Mouse (Mus musculus) small intestine, adult 2 months (tissue): ENCODE measurements around the gene Cgas. TPM values are rescaled to one million over a fixed set of nuclear protein-coding genes. Genes with fewer than 3 reads are reported as not detected.

Source experiments
- H3K27ac ChIP-seq: fragments of 200-500 bp; 2 replicates; pipeline ENCODE4 v1.5.1; 2012; ENCODE audit warnings: low read depth, low read length, control low read depth, inconsistent platforms; ENCODE audit not compliant: insufficient read depth
- H3K27me3 ChIP-seq: fragments of 200-500 bp; 2 replicates; pipeline ENCODE4 v1.6.1; 2012; ENCODE audit warnings: mild to moderate bottlenecking, moderate library complexity, low read length, inconsistent platforms; ENCODE audit not compliant: control insufficient read depth, insufficient read depth
- H3K36me3 ChIP-seq: fragments of 200-500 bp; 2 replicates; pipeline ENCODE4 v1.6.1; 2012; ENCODE audit warnings: mild to moderate bottlenecking, low read length, control low read depth, inconsistent platforms; ENCODE audit not compliant: control insufficient read depth, insufficient read depth
- H3K4me1 ChIP-seq: fragments of 200-500 bp; 2 replicates; pipeline ENCODE4 v1.6.1; 2012; ENCODE audit warnings: low read length, inconsistent platforms, mixed read lengths; ENCODE audit not compliant: control insufficient read depth, insufficient read depth, insufficient read length
- H3K4me3 ChIP-seq: fragments of 200-500 bp; 2 replicates; pipeline ENCODE4 v1.5.1; 2012; ENCODE audit warnings: low read depth, mild to moderate bottlenecking, control low read depth, inconsistent platforms, low read length, moderate library complexity
- CTCF ChIP-seq: fragments of 200-500 bp; IDR thresholded peaks from 2 replicates; pipeline ENCODE4 v1.5.1; 2012; ENCODE audit warnings: low read depth, mild to moderate bottlenecking, control low read depth, inconsistent platforms, low read length, moderate library complexity, mixed read lengths; ENCODE audit not compliant: insufficient replicate concordance, insufficient read length; ENCODE audit errors: extremely low read depth
- POLR2A ChIP-seq: fragments of 200-500 bp; IDR thresholded peaks from 2 replicates; pipeline ENCODE4 v1.6.1; 2012; ENCODE audit warnings: low read depth, mild to moderate bottlenecking, control low read depth, inconsistent platforms, low read length, moderate library complexity
- WGBS: fragments of 180-500 bp; shearing (Covaris S2); methylation state at CpG from one replicate; pipeline ENCODE4 v1.1.7; 2018; 5-methylcytosine and 5-hydroxymethylcytosine counted together
- polyA plus RNA-seq: library from polyadenylated mRNA; depleted of rRNA; stranded (reverse); fragments of >200 nt; gene quantifications from 2 replicates; pipeline ENCODE4 v1.2.3, GENCODE M21; 2012

Gene Cgas
- polyA plus RNA-seq, 1 experiment, result 0.86 TPM

DNA sequence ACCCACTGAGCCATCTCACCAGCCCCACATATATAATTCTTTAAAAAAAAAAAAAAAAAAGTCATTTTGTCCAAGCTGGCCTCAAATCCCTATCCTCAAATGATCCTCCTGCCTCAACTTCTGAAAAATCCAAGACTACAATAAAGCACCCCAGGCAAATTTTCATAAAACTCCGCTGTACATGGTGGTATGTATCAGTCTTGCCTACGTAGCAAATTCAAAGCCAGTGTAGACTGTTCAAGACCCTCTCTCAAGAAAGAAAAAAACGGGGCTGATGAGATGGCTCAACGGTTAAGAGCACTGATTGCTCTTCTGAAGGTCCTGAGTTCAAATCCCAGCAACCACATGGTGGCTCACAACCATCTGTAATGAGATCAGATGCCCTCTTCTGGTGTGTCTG lies 32.8 kb upstream of the Cgas start:
- Histone ChIP-seq H3K36me3 (peaks cover 47% of the 10 kb centered on the region), H3K4me3 (no peak overlapping the region), H3K27me3 (no peaks in the 10 kb centered on the region), H3K27ac (no peak overlapping the region), H3K4me1 (no peaks in the 10 kb centered on the region)
- WGBS, result 78% methylated on average over 4 of the region's 4 CpGs
- TF ChIP-seq POLR2A (no peak), CTCF (no peak)

DNA sequence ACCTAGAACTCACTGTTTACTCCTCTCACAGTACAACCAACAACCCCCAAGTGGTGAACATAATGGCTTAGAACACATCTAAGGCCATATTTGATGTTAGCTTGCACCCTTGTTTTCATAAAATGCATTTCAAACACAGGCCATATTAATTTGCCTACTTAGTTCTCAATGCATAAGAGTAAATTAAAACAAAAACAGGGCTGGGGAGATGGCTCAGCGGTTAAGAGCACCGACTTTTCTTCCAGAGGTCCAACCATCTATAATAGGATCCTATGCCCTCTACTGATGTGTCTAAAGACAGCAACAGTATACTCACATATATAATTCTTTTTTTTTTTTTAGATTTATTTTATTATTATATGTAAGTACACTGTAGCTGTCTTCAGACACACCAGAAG lies 32.3 kb upstream of the Cgas start:
- H3K36me3 ChIP-seq, result peaks cover 48% of the 10 kb centered on the region
- WGBS, result 84% methylated on average over 2 of the region's 2 CpGs
- H3K4me1 ChIP-seq, result no peaks in the 10 kb centered on the region
- TF ChIP-seq POLR2A (no peak), CTCF (no peak)
- H3K27ac ChIP-seq, result no peak overlapping the region
- no peak overlapping the region for H3K4me3 ChIP-seq
- H3K27me3 ChIP-seq, result no peaks in the 10 kb centered on the region

DNA sequence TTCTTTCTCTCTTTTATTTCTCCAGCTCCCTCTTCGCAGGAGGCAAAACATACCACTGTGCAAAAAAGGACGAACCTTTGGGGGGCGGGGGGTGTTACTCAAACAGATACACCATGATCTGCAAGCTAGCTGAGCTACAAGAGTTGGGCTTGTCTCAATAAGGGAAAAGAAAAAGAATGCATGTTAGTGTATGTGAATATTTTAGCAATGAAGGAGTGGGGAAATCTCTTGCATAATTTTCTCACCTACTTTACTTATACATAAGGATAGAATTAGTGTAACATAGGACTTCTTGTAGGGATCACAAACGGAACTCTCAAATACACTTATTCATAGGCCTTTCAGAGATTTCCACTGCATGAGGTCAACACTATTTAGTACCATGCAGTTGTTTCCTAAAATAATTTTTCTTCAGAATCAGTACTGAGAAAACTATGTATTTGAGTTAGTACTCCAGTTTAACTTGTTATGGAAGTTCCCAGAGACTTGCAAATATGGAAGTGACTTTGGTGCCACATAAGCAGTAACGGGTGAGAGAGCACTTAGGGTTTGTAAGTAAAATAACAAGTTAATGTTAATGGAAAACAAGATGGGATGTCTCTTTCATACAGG lies 31.8 kb upstream of the Cgas start:
- WGBS, result 79% methylated on average over 5 of the region's 5 CpGs
- no peak overlapping the region for H3K4me3 ChIP-seq
- H3K4me1 ChIP-seq, result no peaks in the 10 kb centered on the region
- H3K27ac ChIP-seq, result no peak overlapping the region
- H3K36me3 ChIP-seq, result peaks cover 48% of the 10 kb centered on the region
- no peaks in the 10 kb centered on the region for H3K27me3 ChIP-seq
- TF ChIP-seq CTCF, result no peak
- TF ChIP-seq POLR2A, result no peak

DNA sequence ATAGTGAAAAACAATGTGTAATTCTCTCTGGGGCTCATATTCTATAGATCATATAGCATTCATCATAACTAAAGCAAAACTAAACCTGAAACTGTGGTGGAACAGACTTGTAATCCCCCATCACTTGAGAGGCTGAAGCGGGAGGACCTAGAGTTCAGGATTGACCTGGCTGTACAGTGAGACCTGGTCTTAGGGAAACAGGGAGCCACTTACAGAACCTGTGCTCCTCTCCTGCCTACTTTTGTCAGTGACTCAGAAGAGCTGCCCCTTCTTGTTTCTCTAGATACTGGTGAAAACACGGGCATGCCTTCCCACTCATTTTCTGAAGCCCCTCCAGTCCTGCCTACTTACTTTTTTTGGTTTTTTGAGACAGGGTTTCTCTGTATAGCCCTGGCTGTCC lies 31.2 kb upstream of the Cgas start:
- WGBS, result 72% methylated on average over 2 of the region's 2 CpGs
- Histone ChIP-seq H3K27ac (no peak overlapping the region), H3K4me3 (no peak overlapping the region), H3K27me3 (no peaks in the 10 kb centered on the region), H3K36me3 (peaks cover 43% of the 10 kb centered on the region), H3K4me1 (no peaks in the 10 kb centered on the region)
- TF ChIP-seq CTCF, result no peak
- no peak for TF ChIP-seq POLR2A

DNA sequence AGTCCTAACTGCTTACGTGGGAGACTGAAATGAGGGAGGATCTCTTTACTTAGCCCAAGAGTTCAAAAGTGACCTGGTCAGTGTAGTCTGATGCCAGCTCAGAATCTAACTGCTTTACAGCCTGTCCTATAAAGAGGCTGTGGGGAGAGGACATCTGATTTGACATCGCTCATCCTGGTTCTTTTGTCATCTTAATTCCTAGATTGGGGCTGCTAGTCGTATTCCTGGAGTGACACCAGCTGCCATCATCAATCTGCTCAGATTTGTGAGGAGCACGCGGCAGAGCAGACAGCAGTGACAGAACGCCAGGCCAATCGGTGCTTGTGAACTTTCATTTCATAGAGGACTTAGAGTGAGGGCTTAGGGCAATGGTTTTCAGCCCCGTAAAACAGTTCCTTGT lies 30.6 kb upstream of the Cgas start:
- Histone ChIP-seq H3K4me1 (no peaks in the 10 kb centered on the region), H3K27me3 (no peaks in the 10 kb centered on the region), H3K27ac (no peak overlapping the region), H3K36me3 (peaks cover 44% of the 10 kb centered on the region), H3K4me3 (no peak overlapping the region)
- WGBS, result 84% methylated on average over 8 of the region's 8 CpGs
- TF ChIP-seq CTCF (no peak), POLR2A (no peak)

DNA sequence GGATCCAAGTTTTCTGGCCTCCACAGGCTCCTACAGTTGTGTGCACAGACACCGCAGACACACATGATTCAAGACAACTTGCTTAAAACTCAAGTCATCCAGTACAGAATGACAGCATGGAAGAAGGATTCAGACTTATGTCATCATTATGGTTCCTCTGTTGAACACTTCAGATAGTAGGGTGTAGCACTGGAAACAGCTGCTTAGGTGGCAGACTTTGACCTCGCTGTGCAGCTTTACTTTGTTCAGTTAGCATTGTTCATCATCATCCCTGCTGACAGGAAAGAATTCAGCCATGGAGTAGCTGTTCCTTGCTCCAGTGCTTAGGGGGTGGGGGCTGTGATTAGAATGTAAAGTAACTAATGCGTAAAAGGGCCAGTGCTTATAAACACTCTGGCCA lies 22.7 kb upstream of the Cgas start:
- H3K4me1 ChIP-seq, result no peaks in the 10 kb centered on the region
- 85% methylated on average over 3 of the region's 3 CpGs for WGBS
- H3K27ac ChIP-seq, result no peak overlapping the region
- H3K36me3 ChIP-seq, result peaks cover 47% of the 10 kb centered on the region
- TF ChIP-seq POLR2A (no peak), CTCF (no peak)
- no peaks in the 10 kb centered on the region for H3K27me3 ChIP-seq
- H3K4me3 ChIP-seq, result no peak overlapping the region

DNA sequence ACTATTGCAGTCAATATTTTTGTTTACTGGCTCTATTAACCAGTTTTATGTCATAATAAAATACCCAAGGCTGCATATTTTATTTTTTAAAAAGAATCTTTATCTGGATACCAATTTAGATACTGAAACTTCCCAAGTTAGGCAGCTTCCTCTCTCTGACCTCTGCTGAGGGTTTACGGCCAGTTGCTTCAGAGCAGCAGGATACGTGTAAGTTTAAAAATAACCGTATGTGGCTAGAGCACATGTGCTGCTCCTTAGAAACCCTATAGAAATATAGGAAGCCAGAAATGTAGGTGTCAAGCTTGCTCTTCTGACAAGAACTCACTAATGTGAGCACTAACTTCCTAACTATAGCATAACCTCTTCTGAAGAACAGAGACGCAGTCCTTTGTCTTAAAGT lies 20.3 kb upstream of the Cgas start:
- no peak overlapping the region for H3K27ac ChIP-seq
- WGBS, result 87% methylated on average over 4 of the region's 4 CpGs
- no peaks in the 10 kb centered on the region for H3K4me1 ChIP-seq
- H3K27me3 ChIP-seq, result no peaks in the 10 kb centered on the region
- H3K36me3 ChIP-seq, result peaks cover 50% of the 10 kb centered on the region
- TF ChIP-seq POLR2A (no peak), CTCF (no peak)
- no peak overlapping the region for H3K4me3 ChIP-seq
